Mouse (Mus musculus): ENCODE data around the gene Ccdc155. TPM values are rescaled to one million over a fixed set of nuclear protein-coding genes. Genes with fewer than 3 reads are reported as not detected.
A peak's percentile ranks its signal among the peaks of the same experiment; 100 is the strongest.

Ccdc155 gene
- polyA plus RNA-seq, 1 experiment from 2014 or later = 0.36 TPM

DNA sequence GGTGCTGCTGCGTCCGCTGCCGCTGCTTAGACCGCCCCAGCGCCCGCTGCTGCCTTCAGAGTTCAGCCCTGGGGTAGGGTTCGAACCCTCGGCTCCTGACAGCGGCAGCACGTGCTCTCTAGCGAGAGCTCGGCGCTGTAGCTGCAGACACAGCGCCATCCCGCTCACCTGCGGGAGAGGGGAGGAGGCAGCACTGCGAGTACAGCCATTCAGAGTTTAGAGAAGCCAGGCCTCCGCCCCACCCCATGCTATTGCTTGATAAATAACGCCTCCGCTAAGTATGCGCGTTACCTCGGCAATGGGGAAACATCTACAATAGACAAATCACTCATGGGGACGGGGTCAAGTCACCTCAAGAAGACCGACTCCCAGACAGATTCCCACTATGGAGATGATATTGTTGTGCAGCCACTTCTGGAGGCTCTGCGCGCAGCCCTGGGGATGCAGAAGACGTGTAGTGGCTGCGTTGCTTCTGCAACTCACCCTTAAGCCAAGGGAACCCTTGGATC is 29.7 kb upstream of the Ccdc155 start:
- Histone ChIP-seq H3K4me1 (peaks cover 21% of the 10 kb centered on the region), H3K27me3 (replicated peaks) (peaks cover 38% of the 10 kb centered on the region), H3K9me3 (replicated peaks) (no peaks in the 10 kb centered on the region), H3K4me2 (peak overlapping the region; percentile 42), H3K36me3 (no peaks in the 10 kb centered on the region), H3K27ac (replicated peaks) (no peak overlapping the region), H3K4me3 (replicated peaks) (no peak overlapping the region), H3K9ac (replicated peaks) (0 out of 2 replicates have a peak overlapping the region, but pooled peaks have one; percentile 3)
- WGBS = 8% methylated on average over 29 of the region's 29 CpGs
- no peak for ATAC-seq (ENCODE audit: low FRiP score)

DNA sequence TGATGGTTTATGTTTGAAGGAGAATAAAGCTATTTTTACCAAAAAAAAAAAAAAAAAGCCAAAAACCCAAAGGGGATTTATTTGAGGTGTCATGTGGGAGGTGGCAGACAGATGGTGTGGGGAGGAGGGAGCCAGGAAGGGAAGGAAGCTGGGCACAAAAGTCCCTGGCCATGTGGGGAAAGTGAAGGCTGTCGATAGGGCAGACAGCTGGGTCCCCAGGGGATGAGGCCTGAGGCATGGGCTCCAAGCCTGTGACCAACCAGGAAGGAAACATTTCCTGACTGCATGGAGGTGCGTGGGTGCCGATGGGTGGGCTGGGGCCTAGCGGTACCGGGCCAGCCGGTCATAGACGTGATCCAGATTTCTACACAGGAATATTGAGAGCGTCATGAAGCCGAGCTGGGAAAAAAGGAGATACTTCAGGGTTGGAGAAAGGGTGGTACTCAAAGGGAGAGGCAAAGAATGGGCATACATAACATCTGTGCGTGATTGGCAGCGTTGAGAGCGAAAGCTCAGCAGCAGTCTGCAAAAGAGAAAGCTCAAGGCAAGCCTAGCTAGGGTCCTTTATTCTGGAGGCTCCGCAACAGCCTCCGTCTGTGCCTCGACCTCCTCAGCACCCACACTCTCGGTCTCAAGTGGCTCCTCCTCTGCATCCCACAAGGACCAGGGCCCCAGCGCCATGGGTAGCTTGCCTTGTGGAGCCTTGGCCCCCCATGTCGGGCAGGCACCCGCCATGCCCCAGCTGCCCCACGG is 29.1 kb upstream of the Ccdc155 start:
- no peak for ATAC-seq (ENCODE audit: low FRiP score)
- WGBS = 27% methylated on average over 20 of the region's 20 CpGs
- Histone ChIP-seq H3K9ac (replicated peaks) (0 out of 2 replicates have a peak overlapping the region, but pooled peaks have one; percentile 3), H3K4me2 (peak overlapping the region; percentile 22; the same call in 1 of the 2 replicates), H3K27ac (replicated peaks) (no peak overlapping the region), H3K9me3 (replicated peaks) (no peaks in the 10 kb centered on the region), H3K4me3 (replicated peaks) (no peak overlapping the region), H3K4me1 (peaks cover 21% of the 10 kb centered on the region), H3K27me3 (replicated peaks) (peaks cover 32% of the 10 kb centered on the region), H3K36me3 (no peaks in the 10 kb centered on the region)

DNA sequence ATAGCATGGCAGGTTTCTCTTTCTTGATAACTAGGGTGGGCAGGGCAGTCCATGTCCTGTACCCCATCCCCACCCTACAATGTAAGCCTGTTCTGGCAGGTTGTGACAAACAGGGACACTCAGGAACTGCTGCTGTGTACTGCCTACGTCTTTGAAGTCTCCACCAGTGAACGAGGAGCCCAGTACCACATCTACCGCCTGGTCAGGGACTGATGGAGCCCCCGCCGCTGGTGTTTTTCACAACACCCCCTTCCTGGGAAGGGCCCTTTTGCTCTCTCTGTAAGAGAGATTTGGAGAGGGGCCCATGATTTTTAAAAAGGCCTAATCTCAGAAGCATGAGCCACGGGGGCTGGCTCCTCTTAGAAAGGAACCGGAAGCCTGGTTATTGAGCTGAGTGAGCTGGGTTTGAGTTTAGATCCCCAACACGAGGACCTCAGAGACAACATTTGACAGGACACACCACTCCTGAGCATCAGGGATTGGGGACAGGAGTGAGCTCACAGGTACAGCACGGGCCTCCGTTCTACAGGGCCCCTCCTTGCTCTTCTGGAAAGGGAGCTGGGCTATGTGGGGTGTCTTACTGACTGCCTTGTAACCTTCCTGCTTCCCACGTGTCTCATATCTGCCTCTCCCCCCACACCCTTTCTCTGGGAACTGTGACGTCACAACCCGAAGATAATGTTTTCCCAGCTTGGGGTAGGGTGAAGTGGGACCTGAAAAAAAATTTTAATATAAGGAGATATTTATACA is 28.2 kb upstream of the Ccdc155 start:
- 76% methylated on average over 13 of the region's 13 CpGs for WGBS
- H3K9me3 ChIP-seq (replicated peaks) = no peaks in the 10 kb centered on the region
- no peaks in the 10 kb centered on the region for H3K36me3 ChIP-seq
- peaks cover 21% of the 10 kb centered on the region for H3K4me1 ChIP-seq
- H3K4me3 ChIP-seq (replicated peaks) = no peak overlapping the region
- peaks cover 25% of the 10 kb centered on the region for H3K27me3 ChIP-seq (replicated peaks)
- H3K9ac ChIP-seq (replicated peaks) = no peak overlapping the region
- H3K4me2 ChIP-seq = no peak overlapping the region
- no peak overlapping the region for H3K27ac ChIP-seq (replicated peaks)
- no peak for ATAC-seq (ENCODE audit: low FRiP score)

DNA sequence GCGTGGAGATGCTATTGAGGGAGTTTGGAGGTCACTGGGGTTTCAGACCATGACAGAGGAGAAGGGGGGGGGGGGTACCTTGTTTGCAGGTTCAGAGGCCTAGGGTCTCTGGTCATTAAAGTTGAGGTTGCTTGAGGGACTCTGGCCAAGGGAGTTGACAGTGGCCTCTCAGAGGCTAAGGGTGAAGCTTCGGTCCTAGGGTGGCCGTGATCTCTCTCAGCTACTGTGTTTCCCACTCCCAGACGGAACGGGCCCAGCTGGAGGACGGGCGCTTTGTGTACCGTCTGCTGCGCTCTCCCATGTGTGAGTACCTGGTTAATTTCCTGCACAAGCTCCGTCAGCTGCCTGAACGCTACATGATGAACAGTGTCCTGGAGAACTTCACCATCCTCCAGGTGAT is 27.2 kb upstream of the Ccdc155 start:
- H3K36me3 ChIP-seq = no peaks in the 10 kb centered on the region
- WGBS = 90% methylated on average over 11 of the region's 11 CpGs
- no peak overlapping the region for H3K4me2 ChIP-seq
- no peak overlapping the region for H3K27ac ChIP-seq (replicated peaks)
- H3K9me3 ChIP-seq (replicated peaks) = no peaks in the 10 kb centered on the region
- peaks cover 21% of the 10 kb centered on the region for H3K4me1 ChIP-seq
- ATAC-seq (ENCODE audit: low FRiP score) = no peak
- no peak overlapping the region for H3K9ac ChIP-seq (replicated peaks)
- no peak overlapping the region for H3K4me3 ChIP-seq (replicated peaks)
- peaks cover 23% of the 10 kb centered on the region for H3K27me3 ChIP-seq (replicated peaks)

DNA sequence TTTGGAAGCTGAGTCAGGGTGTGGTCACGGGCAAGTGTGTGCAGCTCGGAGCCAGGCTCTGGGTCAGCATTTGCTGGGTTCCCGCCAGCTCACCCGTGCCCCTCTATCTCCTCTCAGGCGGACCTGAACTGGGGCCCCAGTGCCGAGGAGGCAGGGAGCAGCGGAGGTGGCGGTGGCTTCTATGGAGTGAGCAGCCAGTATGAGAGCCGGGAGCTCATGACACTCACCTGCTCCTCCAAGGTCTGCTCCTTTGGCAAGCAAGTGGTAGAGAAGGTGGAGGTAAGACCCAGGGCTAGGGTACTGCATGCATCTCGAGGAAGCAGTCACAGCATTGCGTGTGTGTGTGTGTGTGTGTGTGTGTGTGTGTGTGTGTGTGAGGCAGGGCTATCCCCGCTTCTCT is 26.5 kb upstream of the Ccdc155 start:
- H3K27ac ChIP-seq (replicated peaks) = no peak overlapping the region
- peaks cover 21% of the 10 kb centered on the region for H3K4me1 ChIP-seq
- H3K4me2 ChIP-seq = no peak overlapping the region
- H3K4me3 ChIP-seq (replicated peaks) = no peak overlapping the region
- no peaks in the 10 kb centered on the region for H3K9me3 ChIP-seq (replicated peaks)
- peaks cover 19% of the 10 kb centered on the region for H3K27me3 ChIP-seq (replicated peaks)
- no peak overlapping the region for H3K9ac ChIP-seq (replicated peaks)
- WGBS = 93% methylated on average over 12 of the region's 12 CpGs
- H3K36me3 ChIP-seq = no peaks in the 10 kb centered on the region
- ATAC-seq (ENCODE audit: low FRiP score) = no peak

DNA sequence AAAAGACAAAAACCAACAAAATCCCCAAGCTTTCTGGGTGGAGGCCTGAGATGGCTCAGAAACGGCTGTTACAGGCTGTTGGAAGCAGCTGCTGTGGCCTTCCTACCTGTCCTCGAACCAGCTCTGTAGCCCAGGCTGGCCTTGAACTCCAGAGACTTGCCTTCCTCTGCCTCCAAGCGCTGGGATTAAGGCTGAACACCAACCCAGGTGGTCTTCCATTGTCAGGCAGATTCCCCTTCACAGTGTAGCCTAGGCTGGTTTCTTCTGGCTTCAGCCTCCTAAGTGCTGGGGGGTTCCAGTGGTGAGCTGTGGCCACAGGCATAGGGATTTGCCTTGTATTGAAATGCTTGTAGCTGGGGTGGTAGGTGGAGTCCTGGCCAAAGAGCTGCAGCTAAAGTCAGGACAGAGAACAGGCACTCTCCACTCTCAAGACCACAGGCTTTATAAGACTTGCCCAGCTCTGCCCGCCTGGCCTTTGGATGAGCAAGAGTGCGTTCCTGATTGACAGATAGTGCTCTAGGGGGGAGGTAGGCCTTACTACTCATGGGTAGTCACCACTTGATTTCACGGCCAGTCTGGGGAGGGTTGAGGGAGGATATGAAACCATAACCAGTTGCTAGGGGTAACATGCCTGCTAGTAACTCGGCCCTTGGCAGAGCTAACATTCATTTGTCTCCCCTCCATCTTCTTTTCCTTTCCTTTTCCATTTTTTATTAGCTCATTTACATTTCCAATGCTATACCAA is 24.9 kb upstream of the Ccdc155 start:
- peaks cover 12% of the 10 kb centered on the region for H3K4me1 ChIP-seq
- H3K4me3 ChIP-seq (replicated peaks) = no peak overlapping the region
- WGBS = 94% methylated on average over 7 of the region's 7 CpGs
- peaks cover 5% of the 10 kb centered on the region for H3K27me3 ChIP-seq (replicated peaks)
- ATAC-seq (ENCODE audit: low FRiP score) = no peak
- H3K4me2 ChIP-seq = no peak overlapping the region
- no peak overlapping the region for H3K27ac ChIP-seq (replicated peaks)
- no peaks in the 10 kb centered on the region for H3K9me3 ChIP-seq (replicated peaks)
- H3K36me3 ChIP-seq = no peaks in the 10 kb centered on the region
- no peak overlapping the region for H3K9ac ChIP-seq (replicated peaks)

DNA sequence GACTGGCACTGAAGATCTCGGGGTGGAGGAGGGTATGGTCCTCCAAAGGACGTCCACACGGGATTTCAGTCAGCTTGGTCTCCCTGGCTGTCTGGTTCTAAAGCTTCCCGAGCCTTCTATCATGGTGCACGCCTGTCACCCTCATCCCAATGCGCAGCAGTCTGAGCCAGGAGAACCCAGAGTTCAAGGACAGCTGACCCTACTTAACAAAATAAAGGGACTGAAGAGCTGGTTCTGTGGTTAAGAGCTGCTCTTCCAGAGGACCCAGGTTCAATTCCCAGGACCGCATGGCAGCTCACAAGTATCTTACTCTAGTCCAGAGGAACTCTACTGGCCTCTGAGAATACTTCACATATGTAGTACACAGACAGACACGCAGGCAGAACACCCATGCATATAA is 24.4 kb upstream of the Ccdc155 start:
- Histone ChIP-seq H3K4me3 (replicated peaks) (no peak overlapping the region), H3K36me3 (no peaks in the 10 kb centered on the region), H3K9me3 (replicated peaks) (no peaks in the 10 kb centered on the region), H3K9ac (replicated peaks) (no peak overlapping the region), H3K27ac (replicated peaks) (no peak overlapping the region), H3K4me2 (no peak overlapping the region), H3K4me1 (peaks cover 6% of the 10 kb centered on the region), H3K27me3 (replicated peaks) (no peaks in the 10 kb centered on the region)
- ATAC-seq (ENCODE audit: low FRiP score) = no peak
- 95% methylated on average over 8 of the region's 8 CpGs for WGBS

DNA sequence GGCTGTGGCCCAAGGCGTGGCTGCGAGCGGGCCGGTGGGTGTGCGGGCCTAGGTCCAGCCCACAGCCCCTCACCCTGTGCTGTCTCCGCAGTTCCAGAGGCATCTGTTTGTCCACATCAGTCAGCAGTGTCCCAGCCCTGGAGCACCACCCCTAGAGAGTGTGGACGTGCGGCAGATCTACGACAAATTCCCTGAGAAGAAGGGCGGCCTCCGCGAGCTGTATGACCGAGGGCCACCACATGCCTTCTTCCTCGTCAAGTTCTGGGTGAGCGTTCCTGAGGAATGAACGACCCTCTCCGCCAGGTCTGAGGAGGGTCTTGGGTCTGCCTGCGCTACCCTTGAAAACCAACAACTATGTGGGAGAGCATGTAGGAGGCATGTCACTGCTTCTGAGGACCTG is 23.9 kb upstream of the Ccdc155 start:
- no peak for ATAC-seq (ENCODE audit: low FRiP score)
- no peaks in the 10 kb centered on the region for H3K36me3 ChIP-seq
- no peaks in the 10 kb centered on the region for H3K9me3 ChIP-seq (replicated peaks)
- H3K27me3 ChIP-seq (replicated peaks) = no peaks in the 10 kb centered on the region
- 95% methylated on average over 18 of the region's 18 CpGs for WGBS
- no peak overlapping the region for H3K27ac ChIP-seq (replicated peaks)
- H3K4me3 ChIP-seq (replicated peaks) = no peak overlapping the region
- H3K4me2 ChIP-seq = no peak overlapping the region
- H3K9ac ChIP-seq (replicated peaks) = no peak overlapping the region
- peaks cover under 1% of the 10 kb centered on the region; the same call in 1 of the 2 replicates for H3K4me1 ChIP-seq

DNA sequence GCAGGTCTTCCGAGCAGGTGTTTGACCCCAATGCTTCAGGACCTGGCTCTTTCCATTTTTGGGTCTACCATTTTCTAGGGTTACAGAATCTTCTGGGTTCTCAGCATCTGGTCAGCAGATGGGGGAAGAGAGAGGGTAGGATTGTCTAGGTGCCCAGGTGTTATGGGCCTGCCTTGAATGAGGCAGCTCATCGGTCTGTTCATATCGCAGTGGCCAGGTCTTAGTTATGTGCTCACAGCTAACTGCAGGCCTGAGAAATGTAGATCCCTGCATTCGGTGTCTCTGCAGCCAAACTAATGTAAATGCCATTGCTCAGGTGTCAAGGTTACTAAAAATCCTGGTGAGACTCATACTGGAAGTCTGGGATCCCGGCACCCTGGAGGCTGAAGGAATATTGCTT is 21.7 kb upstream of the Ccdc155 start:
- no peaks in the 10 kb centered on the region for H3K4me1 ChIP-seq
- H3K9me3 ChIP-seq (replicated peaks) = no peaks in the 10 kb centered on the region
- H3K4me2 ChIP-seq = no peak overlapping the region
- ATAC-seq (ENCODE audit: low FRiP score) = no peak
- H3K27ac ChIP-seq (replicated peaks) = no peak overlapping the region
- no peak overlapping the region for H3K9ac ChIP-seq (replicated peaks)
- no peak overlapping the region for H3K4me3 ChIP-seq (replicated peaks)
- WGBS = 98% methylated on average over 5 of the region's 5 CpGs
- no peaks in the 10 kb centered on the region for H3K27me3 ChIP-seq (replicated peaks)
- H3K36me3 ChIP-seq = no peaks in the 10 kb centered on the region

DNA sequence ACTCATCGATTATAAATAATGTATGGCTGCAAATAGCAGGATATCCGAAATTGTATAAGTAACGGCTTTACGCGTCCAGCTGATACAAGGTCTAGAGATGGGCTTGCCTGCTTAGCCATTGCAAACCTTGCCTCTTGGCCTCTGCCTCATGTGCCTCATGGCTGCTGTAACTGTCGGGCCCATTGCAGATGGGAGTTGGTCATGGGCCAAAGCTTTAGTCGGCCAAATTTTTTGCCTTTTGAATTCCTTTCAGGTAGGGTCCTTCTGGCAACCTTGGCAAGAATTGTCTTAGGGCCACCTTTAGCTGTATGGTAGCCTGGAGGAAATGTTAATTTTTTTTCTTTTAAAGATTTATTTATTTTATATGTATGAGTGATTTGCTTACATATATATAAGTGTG is 20.1 kb upstream of the Ccdc155 start:
- Histone ChIP-seq H3K36me3 (no peaks in the 10 kb centered on the region), H3K27me3 (replicated peaks) (no peaks in the 10 kb centered on the region), H3K4me3 (replicated peaks) (no peak overlapping the region), H3K9me3 (replicated peaks) (no peaks in the 10 kb centered on the region), H3K4me2 (no peak overlapping the region), H3K9ac (replicated peaks) (no peak overlapping the region), H3K4me1 (no peaks in the 10 kb centered on the region), H3K27ac (replicated peaks) (no peak overlapping the region)
- ATAC-seq (ENCODE audit: low FRiP score) = no peak
- WGBS = 92% methylated on average over 7 of the region's 7 CpGs

DNA sequence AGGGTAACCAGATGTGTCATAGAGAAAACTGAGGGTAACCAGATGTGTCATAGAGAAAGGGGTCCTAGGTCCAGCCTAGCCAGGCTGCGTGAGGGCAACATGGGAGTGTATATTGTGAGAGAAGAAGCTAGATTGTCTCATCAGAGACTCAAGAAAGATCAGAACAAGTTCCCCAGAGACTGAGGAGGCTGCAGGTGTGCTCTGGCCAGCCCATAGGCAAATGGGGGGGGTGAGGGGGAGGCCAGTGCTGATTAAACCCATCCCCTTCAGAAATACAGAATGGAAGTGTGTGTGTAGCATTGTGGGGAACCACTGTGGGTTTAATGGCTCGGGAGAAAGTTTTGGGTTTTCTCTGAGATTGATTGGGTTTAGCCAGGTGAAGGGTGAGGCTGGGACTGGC is 17.0 kb upstream of the Ccdc155 start:
- Histone ChIP-seq H3K9me3 (replicated peaks) (no peaks in the 10 kb centered on the region), H3K9ac (replicated peaks) (no peak overlapping the region), H3K4me1 (peaks cover 12% of the 10 kb centered on the region), H3K27me3 (replicated peaks) (no peaks in the 10 kb centered on the region), H3K4me3 (replicated peaks) (no peak overlapping the region), H3K27ac (replicated peaks) (no peak overlapping the region), H3K4me2 (no peak overlapping the region), H3K36me3 (no peaks in the 10 kb centered on the region)
- ATAC-seq (ENCODE audit: low FRiP score) = no peak
- 94% methylated on average over 2 of the region's 2 CpGs for WGBS
